Mouse (Mus musculus) skeletal muscle tissue, adult 2 months (tissue): ENCODE data around the gene Pwwp2b.

Experiments used
- DNase-seq: peaks from one replicate; pipeline ENCODE4 v3.0.0-alpha.2; 2012; ENCODE audit warnings: low read depth, low spot score

The Pwwp2b gene

DNA sequence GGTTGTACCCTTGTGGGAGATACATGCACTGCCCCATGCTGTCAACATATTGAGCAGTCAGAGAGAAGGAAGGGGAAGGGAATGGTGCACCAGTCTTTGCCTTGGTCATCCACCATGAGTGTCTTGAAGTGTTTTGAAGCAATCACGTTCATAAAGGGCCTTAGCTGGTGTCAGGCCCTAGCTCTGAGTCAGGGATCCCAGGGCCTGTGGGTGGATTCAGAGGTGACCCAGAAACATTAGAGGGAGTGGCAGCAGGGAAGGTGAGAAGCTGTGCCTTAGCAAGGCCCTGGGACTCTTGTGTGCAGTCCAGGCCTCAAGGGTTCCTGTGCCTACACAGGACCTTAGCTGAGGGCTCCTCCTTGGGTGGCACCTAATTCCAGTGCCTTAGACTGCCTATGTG, 24.2 kb upstream of the Pwwp2b start:
- DNase-seq = no peak

DNA sequence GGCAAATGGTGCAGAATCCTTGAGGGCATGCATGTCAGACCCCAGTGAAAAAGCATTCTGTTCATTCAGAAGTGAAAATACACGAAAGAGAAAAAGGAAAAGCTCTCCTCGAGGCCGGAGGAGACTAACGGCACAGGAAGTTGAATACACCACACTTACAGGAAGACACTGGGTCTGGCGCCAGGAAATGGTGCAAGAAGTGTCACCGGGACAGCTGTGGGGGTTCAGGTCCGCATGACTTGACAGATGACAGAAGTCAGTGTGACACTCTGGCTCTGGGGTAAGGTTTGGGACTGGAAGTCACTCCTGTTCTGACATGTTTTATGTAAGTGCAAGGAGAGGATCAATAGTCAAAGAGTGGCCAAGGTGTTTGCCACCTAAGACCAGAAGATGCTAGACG, 23.6 kb upstream of the Pwwp2b start:
- DNase-seq = no peak

DNA sequence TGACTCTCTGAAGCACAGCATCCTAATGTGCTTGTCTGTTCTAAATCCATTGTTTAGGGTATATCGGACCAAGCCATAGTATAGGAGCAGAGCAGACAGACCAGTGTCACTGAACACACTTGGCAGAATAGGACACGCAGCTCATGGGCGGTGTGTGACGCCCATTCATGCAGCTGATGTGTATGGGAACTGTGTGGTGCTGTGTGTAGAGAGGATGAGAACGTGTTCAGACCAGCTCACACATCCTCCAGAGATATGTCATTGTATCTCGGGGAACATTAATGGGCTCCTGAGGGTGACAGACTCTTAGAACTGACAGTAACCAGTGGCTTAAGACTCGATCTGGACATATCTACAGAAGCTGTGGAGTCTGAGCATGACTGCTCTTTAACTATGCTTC, 21.9 kb upstream of the Pwwp2b start:
- DNase-seq = no peak

DNA sequence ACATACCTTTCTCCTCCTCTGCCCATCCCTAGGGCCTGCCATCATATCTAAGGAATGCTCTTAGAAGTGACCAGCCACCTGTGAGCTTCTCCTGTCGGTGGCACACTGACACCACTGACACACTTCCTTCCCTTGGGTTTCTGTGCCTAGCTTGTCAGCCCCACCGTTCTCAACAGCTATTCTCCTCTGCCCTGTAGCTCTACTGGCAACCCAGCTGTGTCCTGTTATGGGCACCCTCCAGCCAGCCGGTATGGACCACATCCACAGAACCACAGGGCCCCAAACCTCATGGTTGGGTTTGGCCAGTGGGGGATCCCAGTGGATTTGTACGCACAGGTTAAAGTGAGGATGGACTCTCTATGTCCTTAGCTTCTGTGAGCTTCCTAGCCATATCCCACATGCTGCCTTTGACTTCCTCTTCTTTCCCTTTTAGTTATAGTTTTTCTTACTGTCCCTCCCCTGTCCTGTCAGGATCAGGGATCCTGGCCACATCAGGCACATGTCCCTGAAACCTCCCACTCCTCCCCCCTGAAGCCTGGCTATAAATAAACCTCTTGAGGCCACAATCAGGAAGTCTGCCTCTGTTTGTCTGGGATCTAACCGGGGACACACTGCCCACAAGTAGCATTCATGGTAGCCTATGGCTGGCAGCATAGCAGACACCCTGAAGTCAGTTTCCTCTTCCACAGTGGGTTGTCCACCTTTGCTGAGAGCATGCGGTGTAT, 19.7 kb upstream of the Pwwp2b start:
- DNase-seq = no peak

DNA sequence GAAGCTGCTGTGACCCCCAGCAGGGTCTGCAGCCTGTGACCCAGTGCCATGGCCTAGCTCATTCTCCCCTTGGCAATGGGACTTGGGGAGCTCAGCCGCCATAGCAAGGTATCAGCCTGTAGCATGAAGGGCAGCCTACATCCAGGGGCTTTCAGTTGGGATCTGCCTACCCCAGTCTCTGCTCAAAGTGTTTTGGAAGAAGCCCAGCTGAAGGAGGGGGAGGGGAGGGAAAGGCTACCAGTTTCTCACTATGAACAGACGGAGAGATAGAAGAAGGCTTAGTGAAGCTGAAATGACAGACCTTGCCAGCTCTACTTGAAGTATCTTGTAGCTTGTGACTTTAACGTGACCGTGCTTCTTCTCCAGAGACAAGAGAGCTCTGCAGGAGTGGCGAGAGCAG, 18.4 kb upstream of the Pwwp2b start:
- no peak for DNase-seq

DNA sequence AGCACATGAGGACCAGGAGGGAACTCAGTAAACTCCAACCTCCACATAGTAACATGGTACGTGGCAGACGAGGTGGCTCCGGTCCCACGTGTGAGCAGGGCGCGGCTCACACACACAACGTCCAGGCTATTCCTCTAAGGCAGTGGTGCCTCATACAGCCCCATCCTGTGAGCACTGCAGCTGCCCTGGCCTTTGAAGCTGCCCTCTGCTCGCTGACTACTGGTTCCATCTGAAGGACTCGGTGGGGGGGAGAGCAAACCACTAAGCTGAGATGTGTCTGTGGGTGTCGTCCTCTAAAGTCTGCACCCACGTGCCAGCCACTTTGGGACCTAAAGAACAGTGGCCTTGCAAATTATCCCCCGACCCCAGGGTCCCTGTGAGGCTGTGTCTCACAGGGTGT, 18.0 kb upstream of the Pwwp2b start:
- DNase-seq = no peak

DNA sequence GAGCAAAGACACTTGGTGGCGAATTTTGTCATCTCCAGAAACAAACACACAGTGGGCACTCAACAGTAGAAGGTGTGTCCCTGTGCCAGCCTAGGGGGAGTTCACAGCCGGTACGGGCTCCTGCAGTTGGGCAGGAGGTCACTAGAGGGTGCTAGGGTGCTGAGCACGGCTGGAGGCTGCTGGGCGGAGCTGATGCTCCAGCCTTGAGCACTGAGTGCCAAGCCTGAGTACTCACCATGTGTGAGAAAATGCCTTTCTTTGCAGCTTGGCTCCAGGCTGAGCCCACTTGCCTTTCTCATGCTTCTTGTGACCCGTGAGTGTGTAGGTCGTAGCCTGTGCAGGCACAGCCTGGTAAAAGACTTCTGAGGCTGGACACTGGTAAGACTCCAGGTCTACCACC, 14.6 kb upstream of the Pwwp2b start:
- DNase-seq = peak; percentile 78

DNA sequence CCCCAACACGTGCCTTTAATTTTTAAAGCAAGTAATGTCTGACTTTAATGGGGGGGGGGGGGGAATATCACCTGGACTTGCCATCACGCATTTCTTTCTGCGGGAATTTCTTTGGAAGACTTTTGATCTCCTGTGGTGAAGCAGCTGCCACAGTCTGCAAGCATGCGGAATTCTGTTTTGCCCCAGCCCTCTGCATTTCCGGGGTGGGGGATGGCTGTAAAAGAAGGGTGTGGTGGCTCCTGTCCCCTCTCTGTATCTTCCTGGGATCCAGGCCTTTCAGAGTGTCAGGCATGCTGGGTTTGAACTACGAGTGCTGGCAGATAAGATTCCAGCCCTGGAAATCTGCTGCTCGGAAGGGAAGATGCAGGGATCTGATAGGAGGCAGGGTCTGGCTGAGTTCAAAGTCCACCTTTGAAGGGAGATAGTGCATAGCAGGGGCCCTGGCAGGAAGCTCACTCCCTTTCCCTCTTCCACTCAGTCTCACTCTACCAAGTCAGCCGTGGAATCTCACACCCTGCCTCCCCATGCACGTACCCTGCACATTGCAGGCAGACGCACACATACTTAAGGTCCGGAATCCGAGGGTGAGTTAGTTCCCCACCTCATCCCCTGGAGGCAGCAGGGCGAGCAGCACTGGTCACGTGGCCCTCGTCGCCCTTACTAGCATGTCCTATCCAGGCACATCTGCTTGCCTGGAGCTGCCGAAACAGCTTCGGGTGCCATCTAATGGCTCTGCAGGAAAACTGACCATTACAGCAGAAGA, 13.7 kb upstream of the Pwwp2b start:
- peak; percentile 52 for DNase-seq

DNA sequence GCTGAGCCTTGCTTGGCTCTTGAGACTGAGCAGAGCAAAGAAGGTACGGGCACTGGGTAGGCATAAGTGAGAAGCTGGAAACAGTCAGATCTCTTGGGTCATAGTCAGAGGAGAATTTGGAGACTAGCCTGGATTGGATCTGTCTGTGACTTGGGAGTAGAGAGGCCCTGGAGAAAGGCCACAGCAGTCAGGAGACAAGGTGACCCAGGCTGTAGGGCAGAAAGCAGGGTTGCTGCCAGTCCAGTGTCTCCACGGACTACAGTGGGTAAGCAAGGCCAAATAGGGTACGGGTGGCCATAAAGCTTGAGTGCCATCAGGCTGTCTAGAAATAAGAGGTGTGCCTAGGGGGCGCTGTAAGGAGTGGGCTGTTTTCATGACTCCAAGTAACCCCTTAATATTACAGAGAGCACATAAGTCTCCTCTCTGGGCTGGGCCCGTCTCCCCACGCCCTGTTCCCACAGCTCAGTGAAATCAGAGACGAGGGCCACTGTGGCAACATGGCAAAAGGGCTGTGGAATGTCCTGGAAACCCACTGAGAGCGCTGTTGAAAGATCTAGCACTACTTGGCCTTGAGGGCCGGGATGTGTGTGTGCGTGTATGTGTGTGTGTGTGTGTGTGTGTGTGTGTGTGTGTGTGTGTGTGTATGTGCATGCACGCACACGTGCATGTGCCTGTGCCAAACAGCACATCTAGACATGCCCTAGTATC, 12.5 kb upstream of the Pwwp2b start:
- DNase-seq = peak; percentile 69

DNA sequence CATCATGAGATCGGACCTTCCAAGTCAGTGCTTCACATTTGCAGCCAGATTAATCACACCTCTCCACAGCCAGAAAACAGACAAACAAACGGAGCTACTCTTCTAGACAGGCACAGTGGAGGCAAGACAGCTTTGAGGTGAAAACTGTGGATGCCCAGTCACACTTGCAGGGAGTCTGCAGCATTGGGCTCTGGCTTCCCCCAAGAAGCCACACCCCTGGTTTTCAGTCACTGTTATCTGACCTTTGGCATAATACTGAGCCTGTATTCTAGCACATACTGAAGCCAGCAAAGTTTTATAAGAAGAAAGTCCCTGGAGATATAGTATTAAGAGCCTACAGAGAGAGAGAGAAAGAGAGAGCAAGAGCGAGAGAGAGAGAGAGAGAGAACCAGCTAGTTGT, 8.8 kb upstream of the Pwwp2b start:
- DNase-seq = no peak

DNA sequence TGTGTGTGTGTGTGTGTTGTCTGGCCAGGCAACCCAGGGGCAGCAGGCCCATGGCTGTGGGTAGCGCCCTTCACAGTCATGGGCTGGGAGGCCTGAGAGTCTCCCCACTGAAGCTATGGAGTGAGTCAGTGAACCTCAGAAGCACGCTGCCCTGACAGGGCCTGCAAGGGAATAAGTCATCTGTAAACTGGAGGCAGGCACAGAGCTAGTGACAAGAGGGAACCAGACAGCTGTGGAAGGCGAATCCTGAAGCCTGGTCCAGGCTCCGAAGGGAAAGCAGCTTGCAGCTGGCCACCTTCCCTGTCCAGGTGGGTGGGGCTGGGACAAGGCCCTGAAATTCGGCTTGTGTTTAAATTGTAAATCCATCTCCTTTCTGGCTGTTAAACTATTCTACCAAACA, 2.2 kb upstream of the Pwwp2b start:
- DNase-seq = no peak

DNA sequence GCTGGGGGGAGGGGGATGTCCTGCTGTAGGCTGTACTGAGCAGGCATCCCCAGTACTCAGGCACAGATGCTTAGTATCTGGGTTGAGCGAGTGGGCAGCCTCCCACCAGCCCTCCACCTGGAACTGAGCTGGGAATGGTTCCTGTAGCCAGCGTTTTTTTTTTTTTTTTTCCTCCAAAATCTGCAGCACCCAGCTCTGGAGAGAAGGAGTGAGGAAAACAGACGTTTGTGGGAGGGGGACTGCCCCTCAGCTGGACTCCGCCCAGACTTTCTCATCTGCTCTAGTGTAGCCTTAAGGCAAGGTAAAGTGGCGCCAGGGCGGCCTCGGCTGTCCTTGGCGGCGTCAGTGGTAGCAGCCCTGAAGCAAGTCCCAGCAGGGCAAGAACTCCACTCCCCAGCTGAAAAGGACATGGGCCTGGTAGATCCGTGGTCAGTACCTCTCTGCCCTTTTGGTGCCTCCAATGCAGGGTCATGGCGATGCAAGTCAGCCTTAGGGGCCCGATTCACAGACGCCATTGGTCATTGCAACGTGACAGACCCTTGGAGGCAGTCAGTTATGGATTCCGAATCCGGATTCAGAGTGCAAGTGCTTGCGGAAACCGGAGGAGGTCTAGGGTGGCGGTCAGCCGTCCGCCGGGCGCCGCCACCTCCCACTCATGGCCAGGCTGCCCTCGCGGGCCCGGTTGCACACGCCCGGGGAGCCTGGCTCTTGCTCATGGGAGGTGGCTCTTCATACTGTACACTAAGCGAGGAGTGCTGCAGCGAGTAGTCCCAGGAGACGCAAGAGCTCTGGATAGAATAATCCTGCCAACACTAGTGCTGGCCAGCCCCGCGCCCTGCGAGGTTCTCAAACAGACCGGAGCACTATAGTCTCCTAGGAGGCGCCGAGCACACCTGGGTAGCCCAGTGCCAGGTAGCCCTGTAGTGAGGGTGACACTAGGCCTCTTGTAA, 1.1 kb upstream of the Pwwp2b start:
- peak; percentile 39 for DNase-seq

DNA sequence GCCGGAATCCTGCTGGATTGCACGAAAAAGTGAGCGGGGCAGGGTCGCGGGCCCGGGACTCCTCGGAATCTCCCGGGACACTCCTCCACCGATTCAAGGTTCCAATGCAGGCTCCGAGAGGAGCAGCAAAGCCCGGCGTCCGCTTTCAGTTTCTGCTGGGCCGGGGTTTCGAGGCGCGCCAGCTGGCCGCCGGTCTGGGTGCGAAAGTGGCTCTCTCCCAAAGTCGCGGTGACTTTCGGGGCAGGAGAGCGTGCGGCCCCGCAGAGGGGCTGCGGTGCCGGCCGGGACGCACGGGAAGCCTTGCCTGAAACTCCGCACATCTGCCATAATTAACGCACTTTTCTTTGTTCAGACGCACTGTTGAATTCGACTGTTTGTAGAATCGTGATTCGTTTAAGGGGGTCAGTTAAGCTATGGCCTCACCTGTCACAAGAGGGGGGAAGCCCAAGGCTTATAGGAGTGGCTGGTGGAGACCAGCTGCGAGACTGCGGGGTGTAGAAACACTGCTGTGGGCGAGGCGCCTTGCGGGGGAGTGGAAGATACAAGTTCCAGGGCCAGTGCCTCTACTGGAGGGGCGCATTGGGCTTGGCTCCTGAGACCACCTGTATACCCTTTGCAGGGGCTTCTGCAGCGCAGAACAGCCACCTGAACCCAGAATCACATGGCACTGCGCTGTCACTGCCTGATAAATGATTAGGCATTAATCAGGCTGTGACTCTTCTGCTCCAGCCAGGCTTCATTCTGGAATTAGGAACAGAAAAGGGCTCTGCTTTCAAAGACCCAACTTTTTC, 528 bp downstream of the Pwwp2b start:
- no peak for DNase-seq

DNA sequence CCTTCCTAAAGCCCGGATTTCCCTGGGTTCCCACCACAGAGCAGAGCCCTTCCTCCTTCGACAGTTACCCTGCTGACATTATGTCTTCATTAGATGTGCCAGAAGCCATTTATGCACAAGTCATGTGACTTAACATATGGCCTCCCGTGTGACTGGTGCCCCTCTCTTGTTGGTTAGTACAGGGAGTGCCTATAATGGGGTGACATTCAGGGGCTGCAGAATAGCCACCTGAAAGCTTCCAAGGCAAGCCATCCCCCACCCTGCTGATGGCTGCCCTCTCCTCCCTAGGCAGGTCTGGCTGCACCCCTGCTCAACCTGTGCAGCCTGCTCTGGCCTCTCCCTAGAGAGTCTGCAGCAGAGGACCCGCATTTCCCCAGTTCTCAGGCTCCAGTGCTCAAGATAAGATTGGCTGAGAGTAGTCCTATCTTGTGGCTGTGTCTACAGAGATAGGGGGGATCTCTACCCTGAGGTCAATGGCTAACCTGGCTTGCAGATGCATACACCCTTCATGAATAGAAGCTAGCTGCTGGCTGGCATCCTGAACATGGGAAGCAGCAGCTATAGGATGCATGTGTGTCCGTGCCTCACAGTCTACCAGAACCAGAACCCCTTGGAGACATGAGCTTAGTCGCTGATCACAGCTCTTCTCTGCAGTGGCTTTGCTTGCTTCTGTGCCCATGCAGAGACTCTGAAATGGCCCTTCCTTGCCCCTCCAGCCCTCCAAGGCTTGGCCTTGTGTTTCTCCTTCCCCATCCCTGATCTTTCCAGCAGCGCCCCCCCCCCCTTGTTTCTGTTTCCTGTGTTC, 1.3 kb downstream of the Pwwp2b start:
- no peak for DNase-seq

DNA sequence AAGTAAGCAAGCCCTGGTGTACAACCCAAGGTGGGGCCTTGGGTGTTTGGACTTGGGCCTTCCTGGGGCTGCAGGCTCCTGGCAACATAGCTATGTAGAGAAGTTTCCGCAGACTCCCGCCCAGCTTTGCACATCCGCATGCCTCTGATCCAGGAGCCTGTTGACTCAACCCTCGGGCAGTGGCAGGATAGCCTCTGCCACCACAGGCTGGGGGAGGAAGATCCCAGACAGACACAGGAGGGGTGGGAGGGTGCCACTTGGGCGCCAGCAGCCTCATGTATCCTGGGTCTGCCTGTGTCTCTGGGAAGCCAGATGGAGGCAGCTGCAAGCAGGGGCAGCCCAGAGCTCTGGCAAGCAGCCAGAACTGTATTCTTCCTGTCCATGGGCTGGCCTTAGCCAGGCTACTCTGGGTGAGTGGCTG, 3.6 kb downstream of the Pwwp2b start:
- peak; percentile 37 for DNase-seq

DNA sequence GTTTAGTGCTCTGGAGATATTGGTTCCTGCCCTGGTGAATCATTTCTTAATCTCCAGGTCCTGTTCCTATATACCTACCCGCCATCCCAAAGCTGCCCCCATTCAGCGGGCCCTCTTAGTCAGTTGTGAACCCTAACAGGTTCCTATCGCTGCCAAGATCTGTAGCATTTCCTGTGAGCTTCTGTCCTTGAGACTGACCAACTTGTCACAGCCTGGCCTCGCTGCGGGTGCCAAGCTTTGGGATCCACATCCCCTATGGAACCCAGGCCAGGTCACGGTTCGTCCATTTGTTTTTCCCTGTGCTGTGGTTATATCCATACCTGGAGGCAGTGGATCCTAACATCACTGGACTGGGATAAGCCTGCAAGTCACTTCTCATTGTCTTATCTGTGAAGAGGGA, 4.3 kb downstream of the Pwwp2b start:
- no peak for DNase-seq

DNA sequence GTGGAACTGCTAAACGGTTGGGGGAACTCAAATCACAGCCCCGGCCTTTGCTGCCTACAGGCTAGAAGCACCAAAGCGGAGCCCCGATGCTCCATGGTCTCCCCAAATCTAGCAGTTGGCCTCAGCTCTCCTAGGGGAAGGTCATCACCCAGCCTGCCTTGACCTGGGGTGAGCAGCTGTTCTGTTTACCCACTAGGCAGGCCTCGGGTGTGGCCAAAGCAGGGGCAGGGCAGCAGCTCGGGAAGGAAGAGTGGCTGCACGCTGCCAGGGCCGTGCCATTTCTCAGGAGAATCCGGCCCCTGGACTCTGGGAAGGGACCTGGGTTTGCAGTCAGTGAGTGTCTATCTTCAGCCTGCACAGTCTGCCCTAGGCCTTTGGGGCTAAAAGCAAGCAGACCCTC, 4.7 kb downstream of the Pwwp2b start:
- no peak for DNase-seq

DNA sequence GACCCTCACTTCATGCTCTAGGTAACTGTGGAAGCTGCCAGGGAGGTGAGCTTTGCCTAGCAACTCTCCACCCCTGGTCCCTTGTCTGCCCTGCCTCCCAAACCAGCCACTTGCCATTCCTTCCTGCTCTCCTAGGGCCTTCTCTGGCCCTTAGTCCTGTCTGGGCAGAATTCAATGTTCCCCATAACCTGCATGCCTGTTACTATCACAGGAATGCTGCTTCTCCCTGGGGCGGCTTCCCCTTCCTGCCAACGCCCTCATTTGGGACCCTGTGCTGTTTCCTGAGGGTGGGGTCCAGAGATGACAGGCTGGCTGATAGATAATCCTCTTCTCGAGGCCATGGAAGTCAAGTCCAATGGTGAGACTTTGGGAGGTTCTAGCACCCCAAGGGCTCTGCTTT, 5.2 kb downstream of the Pwwp2b start:
- no peak for DNase-seq

DNA sequence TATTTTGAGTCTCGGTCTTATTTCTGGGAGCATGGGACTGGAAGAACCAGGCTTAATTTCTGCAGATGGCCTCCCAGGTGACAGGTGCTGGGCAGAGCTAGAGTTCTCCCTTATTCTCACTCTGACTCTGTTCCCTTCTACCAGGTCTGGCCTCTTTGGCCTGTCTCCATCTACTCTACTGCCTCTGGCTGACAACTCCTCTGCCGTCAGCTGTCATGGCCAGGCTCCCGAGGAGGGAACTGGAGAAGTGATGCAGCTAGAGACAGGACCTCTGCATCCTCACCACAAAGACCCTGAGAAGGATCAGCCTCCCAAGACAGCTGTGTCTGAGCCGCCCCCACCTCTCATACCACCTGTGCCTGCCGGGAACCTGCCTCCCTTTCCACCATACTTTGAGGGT, 6.3 kb downstream of the Pwwp2b start:
- DNase-seq = peak; percentile 65
